Mouse (Mus musculus) limb, embryonic 15.5 days (tissue): Measurements from ENCODE around the gene Fam151b. TPM values are rescaled to one million over a fixed set of nuclear protein-coding genes. Genes with fewer than 3 reads are reported as not detected.

Source experiments
- ATAC-seq: fragments of 200-750 bp; cut with Nextera tagmentation; 2 replicates; pipeline ENCODE4 v1.8.0; 2017; ENCODE audit warnings: low read depth, moderate TSS enrichment; ENCODE audit not compliant: insufficient number of reproducible peaks, low FRiP score, low TSS enrichment
- H3K27ac ChIP-seq: fragments of 300-500 bp; sonication (generic); 2 replicates; pipeline ENCODE4 v1.5.1; 2015; ENCODE audit warnings: moderate library complexity, mild to moderate bottlenecking, inconsistent platforms
- H3K27me3 ChIP-seq: fragments of 300-500 bp; sonication (generic); 2 replicates; pipeline ENCODE4 v1.6.1; 2015; ENCODE audit warnings: inconsistent platforms
- H3K36me3 ChIP-seq: fragments of 300-500 bp; sonication (generic); 2 replicates; pipeline ENCODE4 v1.6.1; 2015; ENCODE audit warnings: inconsistent platforms
- H3K4me1 ChIP-seq: fragments of 300-500 bp; sonication (generic); 2 replicates; pipeline ENCODE4 v1.6.1; 2015; ENCODE audit warnings: inconsistent platforms
- H3K4me2 ChIP-seq: fragments of 300-500 bp; sonication (generic); 2 replicates; pipeline ENCODE4 v1.6.1; 2015; ENCODE audit warnings: mild to moderate bottlenecking, inconsistent platforms
- H3K4me3 ChIP-seq: fragments of 300-500 bp; sonication (generic); 2 replicates; pipeline ENCODE4 v1.5.1; 2015; ENCODE audit warnings: mild to moderate bottlenecking, inconsistent platforms
- H3K9ac ChIP-seq: fragments of 300-500 bp; sonication (generic); 2 replicates; pipeline ENCODE4 v1.6.1; 2015; ENCODE audit warnings: inconsistent platforms
- H3K9me3 ChIP-seq: fragments of 300-500 bp; sonication (generic); 2 replicates; pipeline ENCODE4 v1.6.1; 2016; ENCODE audit warnings: inconsistent platforms
- WGBS: fragments of 180-500 bp; shearing (Covaris S2); methylation state at CpG from one replicate; pipeline ENCODE4 v1.1.7; 2015; 5-methylcytosine and 5-hydroxymethylcytosine counted together
- polyA plus RNA-seq: library from polyadenylated mRNA; unstranded; fragments of >200 nt; fragmentation: Nextera tagmentation; extraction: Ambion mirVana; gene quantifications from 2 replicates; pipeline ENCODE4 v1.2.1, GENCODE M21; 2015

Gene Fam151b
- polyA plus RNA-seq, 1 experiment from 2014 or later: 0.37 TPM

DNA sequence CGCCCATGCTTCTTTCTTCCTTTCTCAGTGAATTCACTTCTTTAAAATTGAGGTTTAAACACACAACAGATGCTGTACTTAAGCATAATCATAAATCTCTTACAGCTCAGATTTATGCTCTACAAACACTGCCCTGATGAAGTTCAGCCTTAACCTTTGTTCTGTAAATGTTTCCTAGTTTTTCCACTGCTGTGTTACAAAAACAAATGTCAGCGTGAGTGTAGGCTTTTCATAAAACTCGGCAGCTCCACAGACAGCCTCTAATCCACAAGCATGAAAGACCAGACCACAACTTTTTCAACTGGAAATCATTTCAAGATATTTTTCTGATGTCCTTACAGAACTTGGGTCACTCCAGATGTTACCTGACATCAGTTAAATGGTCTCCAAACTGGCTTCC, 80.3 kb downstream of the Fam151b start:
- no peak for ATAC-seq
- WGBS: 52% methylated on average over 3 of the region's 3 CpGs

DNA sequence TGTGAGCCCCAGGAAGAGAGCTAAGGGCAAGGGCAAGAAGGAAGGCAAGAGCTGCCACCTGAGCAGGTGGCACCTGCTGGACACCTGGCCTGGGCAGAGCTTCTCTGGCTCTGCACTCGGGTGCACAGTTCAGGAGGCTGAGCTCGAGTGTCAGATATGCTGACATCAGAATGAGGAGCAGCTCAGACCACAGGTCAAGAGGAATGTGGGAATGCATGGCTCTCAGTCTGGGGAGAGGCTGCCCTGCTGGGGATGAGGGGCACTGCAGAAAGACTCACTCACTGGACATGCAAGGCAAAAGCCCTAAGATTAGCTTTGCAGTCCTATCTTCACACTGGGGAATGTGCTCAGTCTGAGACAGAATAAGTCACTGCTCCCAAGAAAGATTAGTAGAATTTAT, 81.8 kb downstream of the Fam151b start:
- ATAC-seq: no peak
- H3K9me3 ChIP-seq: no peaks in the 10 kb centered on the region
- no peaks in the 10 kb centered on the region for H3K36me3 ChIP-seq
- H3K4me1 ChIP-seq: no peaks in the 10 kb centered on the region
- no peak overlapping the region for H3K27ac ChIP-seq
- no peak overlapping the region for H3K4me2 ChIP-seq
- 62% methylated on average over 2 of the region's 2 CpGs for WGBS
- no peak overlapping the region for H3K4me3 ChIP-seq
- H3K27me3 ChIP-seq: no peaks in the 10 kb centered on the region
- no peak overlapping the region for H3K9ac ChIP-seq

More for the DNA sequence above, 80.3 kb downstream of the Fam151b start:
- H3K9ac ChIP-seq: no peak overlapping the region
- no peaks in the 10 kb centered on the region for H3K27me3 ChIP-seq
- no peaks in the 10 kb centered on the region for H3K9me3 ChIP-seq
- H3K36me3 ChIP-seq: no peaks in the 10 kb centered on the region
- H3K4me1 ChIP-seq: no peaks in the 10 kb centered on the region
- no peak overlapping the region for H3K4me3 ChIP-seq
- H3K27ac ChIP-seq: no peak overlapping the region
- H3K4me2 ChIP-seq: no peak overlapping the region

Other genes with a start within 250 kb of the Fam151b start
- gene Gm20379, start 178.0 kb downstream of the Fam151b start, polyA plus RNA-seq: 0.67 and 1.3 TPM in 2 replicates
- gene Dhfr, start 129.3 kb downstream of the Fam151b start, polyA plus RNA-seq: 11.8 and 12.2 TPM in 2 replicates
- gene Msh3, start 129.0 kb downstream of the Fam151b start, polyA plus RNA-seq: 21.4 and 22.1 TPM in 2 replicates
- 0.05 and 0.12 TPM in 2 replicates for gene Ankrd34b, start 58.1 kb downstream of the Fam151b start, polyA plus RNA-seq
- gene Zfyve16, start 46.9 kb upstream of the Fam151b start, polyA plus RNA-seq: 10.9 and 11.5 TPM in 2 replicates
- not detected in 2 replicates for gene Spz1, start 92.2 kb upstream of the Fam151b start, polyA plus RNA-seq
- 19.3 and 19.7 TPM in 2 replicates for gene Serinc5, start 127.1 kb upstream of the Fam151b start, polyA plus RNA-seq